Mouse (Mus musculus) heart, adult 2 months (tissue): ENCODE results near the gene Tab2.

Experiments
- CTCF ChIP-seq: fragments of 200-600 bp; IDR thresholded peaks from 2 replicates; pipeline ENCODE4 v1.8.1; 2022; ENCODE audit warnings: antibody characterized with exemption, mild to moderate bottlenecking, moderate library complexity
- EP300 ChIP-seq: fragments of 200-500 bp; IDR thresholded peaks from 2 replicates; pipeline ENCODE4 v1.6.1; 2011; ENCODE audit warnings: low read depth, low read length, control low read depth; ENCODE audit not compliant: insufficient read depth

DNA sequence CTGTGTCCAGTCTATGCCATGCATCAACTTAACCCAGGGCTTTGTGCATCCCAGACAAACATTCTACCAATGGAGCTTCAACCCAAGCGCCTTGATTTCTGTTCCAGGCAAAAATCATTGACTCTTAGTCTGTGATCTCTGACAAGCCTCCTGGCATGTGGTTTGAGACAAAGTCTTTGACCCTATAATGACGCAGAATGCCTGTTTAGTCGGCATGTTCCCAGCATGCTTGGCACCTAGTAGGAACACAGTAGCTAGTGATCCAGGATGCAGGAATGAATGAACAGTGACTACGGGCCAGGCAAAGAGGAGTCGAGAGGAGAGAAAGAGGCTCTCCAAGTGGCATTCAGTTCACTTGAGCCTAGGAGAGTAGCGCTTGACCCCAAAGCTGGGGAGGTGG lies 92.6 kb downstream of the Tab2 start:
- TF ChIP-seq CTCF, result no peak
- TF ChIP-seq EP300, result no peak
